Mouse (Mus musculus): ENCODE measurements around the gene Olfr1205.

The Olfr1205 gene

GRCm38 (mm10) chr2:88829437-88829836 is at the start of gene Olfr1205:
TSS of gene Olfr1205 (plus strand) at chr2:88829737.
- DNase-seq (ENCODE audit: low read depth): no peak

- DNase-seq (ENCODE audit: low read depth): no peak
Observed at GRCm38 (mm10) chr2:88792736-88793135, 36.8 kb upstream of the Olfr1205 start, which contains the start of gene Olfr1201. TSS of gene Olfr1201 (plus strand) at chr2:88793036.

- no peak for DNase-seq (ENCODE audit: low read depth)
Observed at GRCm38 (mm10) chr2:88814196-88814595, 15.3 kb upstream of the Olfr1205 start, which contains the start of gene Olfr1202. TSS of gene Olfr1202 (plus strand) at chr2:88814496.

- DNase-seq (ENCODE audit: low read depth): no peak
Observed at GRCm38 (mm10) chr2:88838477-88838876, 8.9 kb downstream of the Olfr1205 start.

GRCm38 (mm10) chr2:88848992-88849391 is 19.5 kb downstream of the Olfr1205 start, which contains the start of gene Olfr1204:
TSS of gene Olfr1204 (plus strand) at chr2:88849292.
- no peak for DNase-seq (ENCODE audit: low read depth)

GRCm38 (mm10) chr2:88862931-88863330 is 33.4 kb downstream of the Olfr1205 start, which contains the start of gene Olfr1206:
TSS of gene Olfr1206 (plus strand) at chr2:88863231.
- no peak for DNase-seq (ENCODE audit: low read depth)

Measured in NIH3T3 (cell line).